Mouse (Mus musculus) embryonic facial prominence, embryonic 13.5 days (tissue): ENCODE measurements around the gene Papss1. TPM values are rescaled to one million over a fixed set of nuclear protein-coding genes. Genes with fewer than 3 reads are reported as not detected.

Source experiments
- ATAC-seq: fragments of 200-750 bp; cut with Nextera tagmentation; 2 replicates; pipeline ENCODE4 v1.8.0; 2017; ENCODE audit warnings: low read depth; ENCODE audit not compliant: insufficient number of reproducible peaks, insufficient read depth, low FRiP score, low TSS enrichment
- H3K27ac ChIP-seq: fragments of 300-500 bp; sonication (generic); 2 replicates; pipeline ENCODE4 v1.5.1; 2015; ENCODE audit warnings: moderate library complexity, mild to moderate bottlenecking, inconsistent platforms
- H3K27me3 ChIP-seq: fragments of 300-500 bp; sonication (generic); 2 replicates; pipeline ENCODE4 v1.6.1; 2015; ENCODE audit warnings: mild to moderate bottlenecking, inconsistent platforms
- H3K36me3 ChIP-seq: fragments of 300-500 bp; sonication (generic); 2 replicates; pipeline ENCODE4 v1.6.1; 2015; ENCODE audit warnings: mild to moderate bottlenecking, inconsistent platforms
- H3K4me1 ChIP-seq: fragments of 300-500 bp; sonication (generic); 2 replicates; pipeline ENCODE4 v1.6.1; 2015; ENCODE audit warnings: inconsistent platforms
- H3K4me2 ChIP-seq: fragments of 300-500 bp; sonication (generic); 2 replicates; pipeline ENCODE4 v1.6.1; 2015; ENCODE audit warnings: moderate library complexity, mild to moderate bottlenecking, inconsistent platforms
- H3K4me3 ChIP-seq: fragments of 300-500 bp; sonication (generic); 2 replicates; pipeline ENCODE4 v1.5.1; 2015; ENCODE audit warnings: mild to moderate bottlenecking, inconsistent platforms
- H3K9ac ChIP-seq: fragments of 300-500 bp; sonication (generic); 2 replicates; pipeline ENCODE4 v1.6.1; 2015; ENCODE audit warnings: mild to moderate bottlenecking, inconsistent platforms
- H3K9me3 ChIP-seq: fragments of 300-500 bp; sonication (generic); 2 replicates; pipeline ENCODE4 v1.6.1; 2016; ENCODE audit warnings: inconsistent platforms
- WGBS: fragments of 180-500 bp; shearing (Covaris S2); methylation state at CpG from one replicate; pipeline ENCODE4 v1.1.7; 2015; ENCODE audit warnings: mixed read lengths; 5-methylcytosine and 5-hydroxymethylcytosine counted together
- polyA plus RNA-seq: library from polyadenylated mRNA; unstranded; fragments of >200 nt; fragmentation: Nextera tagmentation; extraction: Ambion mirVana; gene quantifications from 2 replicates; pipeline ENCODE4 v1.2.1, GENCODE M21; 2015

The Papss1 gene
- polyA plus RNA-seq, 1 experiment from 2014 or later: 134 TPM

DNA sequence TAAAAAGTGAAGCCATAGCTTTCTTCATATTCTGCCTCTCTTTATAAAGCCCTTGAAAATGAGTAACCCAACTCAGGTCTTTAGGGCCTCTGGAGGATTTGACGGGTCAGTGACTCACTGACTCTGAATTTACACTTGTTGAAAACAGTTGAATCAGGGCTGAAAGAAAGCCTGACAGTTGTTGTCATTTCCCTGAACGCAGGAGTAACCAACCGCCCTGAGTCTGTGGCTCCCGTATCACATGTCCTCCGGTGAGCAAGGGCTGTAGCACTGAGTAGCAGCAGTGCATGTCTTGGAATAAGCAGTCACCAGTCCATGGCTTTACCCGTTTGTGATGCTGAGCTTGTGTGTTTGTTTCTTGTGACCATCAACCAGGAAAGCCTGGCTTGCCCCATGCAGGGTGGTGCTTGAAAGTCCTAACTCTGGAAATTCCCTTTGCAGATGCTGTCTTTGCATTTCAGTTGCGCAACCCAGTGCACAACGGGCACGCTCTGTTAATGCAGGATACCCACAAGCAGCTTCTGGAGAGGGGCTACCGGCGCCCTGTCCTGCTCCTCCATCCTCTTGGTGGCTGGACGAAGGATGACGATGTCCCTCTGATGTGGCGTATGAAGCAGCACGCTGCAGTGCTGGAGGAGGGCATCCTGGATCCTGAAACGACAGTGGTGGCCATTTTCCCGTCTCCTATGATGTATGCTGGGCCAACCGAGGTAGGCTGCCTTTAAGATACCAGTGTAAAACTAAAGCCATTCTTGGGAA is 54.2 kb downstream of the Papss1 start:
- 93% methylated on average over 18 of the region's 18 CpGs for WGBS
- Histone ChIP-seq H3K27ac (no peak overlapping the region), H3K27me3 (no peaks in the 10 kb centered on the region), H3K36me3 (peaks cover 52% of the 10 kb centered on the region), H3K9ac (no peak overlapping the region), H3K4me3 (no peak overlapping the region), H3K4me1 (peaks cover 6% of the 10 kb centered on the region; the same call in 1 of the 2 replicates), H3K9me3 (no peaks in the 10 kb centered on the region), H3K4me2 (no peak overlapping the region)
- ATAC-seq: no peak

- no peak overlapping the region for H3K27ac ChIP-seq
- H3K36me3 ChIP-seq: peaks cover 63% of the 10 kb centered on the region
- no peak for ATAC-seq
- WGBS: 81% methylated on average over 1 of the region's 1 CpGs
- H3K9me3 ChIP-seq: no peaks in the 10 kb centered on the region
- no peak overlapping the region for H3K4me2 ChIP-seq
- H3K4me3 ChIP-seq: no peak overlapping the region
- no peaks in the 10 kb centered on the region for H3K27me3 ChIP-seq
- no peak overlapping the region for H3K9ac ChIP-seq
- H3K4me1 ChIP-seq: no peaks in the 10 kb centered on the region
Measured at GRCm38 (mm10) chr3:131623208-131623607, 58.6 kb downstream of the Papss1 start.

- 88% methylated on average over 9 of the region's 9 CpGs for WGBS
- H3K27me3 ChIP-seq: no peaks in the 10 kb centered on the region
- H3K4me3 ChIP-seq: no peak overlapping the region
- no peak overlapping the region for H3K27ac ChIP-seq
- peaks cover 59% of the 10 kb centered on the region for H3K36me3 ChIP-seq
- H3K4me1 ChIP-seq: no peaks in the 10 kb centered on the region
- H3K9ac ChIP-seq: no peak overlapping the region
- no peak overlapping the region for H3K4me2 ChIP-seq
- no peak for ATAC-seq
- no peaks in the 10 kb centered on the region for H3K9me3 ChIP-seq
Measured at GRCm38 (mm10) chr3:131624063-131624462, 59.5 kb downstream of the Papss1 start.

DNA sequence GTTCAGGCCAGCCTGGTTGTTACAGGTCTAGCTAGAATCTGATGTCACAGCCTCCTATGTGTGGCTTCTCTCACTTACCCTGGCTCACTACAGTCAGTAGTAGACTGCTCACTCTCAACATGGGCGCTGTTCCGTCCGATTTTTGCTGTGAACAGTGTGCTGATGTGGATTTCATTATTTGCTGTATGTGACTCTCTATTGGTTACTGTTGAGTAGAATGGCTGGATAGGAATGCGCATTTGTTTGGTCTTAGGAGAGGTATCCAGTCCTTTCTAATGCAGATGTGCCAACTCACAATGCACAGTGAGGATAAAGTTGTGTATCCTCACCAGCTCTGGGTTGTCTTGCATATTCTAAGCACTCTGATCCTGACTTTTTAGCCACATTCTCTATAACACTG is 62.9 kb downstream of the Papss1 start:
- Histone ChIP-seq H3K4me2 (no peak overlapping the region), H3K9me3 (no peaks in the 10 kb centered on the region), H3K4me3 (no peak overlapping the region), H3K27ac (no peak overlapping the region), H3K27me3 (no peaks in the 10 kb centered on the region), H3K9ac (no peak overlapping the region), H3K36me3 (peaks cover 79% of the 10 kb centered on the region), H3K4me1 (no peaks in the 10 kb centered on the region)
- ATAC-seq: no peak
- 92% methylated on average over 4 of the region's 4 CpGs for WGBS

GRCm38 (mm10) chr3:131628265-131628664 is 63.7 kb downstream of the Papss1 start:
- WGBS: 83% methylated on average over 5 of the region's 5 CpGs
- peaks cover 79% of the 10 kb centered on the region for H3K36me3 ChIP-seq

GRCm38 (mm10) chr3:131628931-131629330 is 64.4 kb downstream of the Papss1 start:
- H3K27ac ChIP-seq: no peak overlapping the region
- 76% methylated on average over 3 of the region's 3 CpGs for WGBS
- no peak overlapping the region for H3K4me2 ChIP-seq
- H3K9ac ChIP-seq: no peak overlapping the region
- H3K4me1 ChIP-seq: no peaks in the 10 kb centered on the region
- H3K27me3 ChIP-seq: no peaks in the 10 kb centered on the region
- H3K9me3 ChIP-seq: no peaks in the 10 kb centered on the region
- no peak overlapping the region for H3K4me3 ChIP-seq
- no peak for ATAC-seq
- peaks cover 74% of the 10 kb centered on the region for H3K36me3 ChIP-seq

More at GRCm38 (mm10) chr3:131628265-131628664, 63.7 kb downstream of the Papss1 start:
- Histone ChIP-seq H3K4me1 (no peaks in the 10 kb centered on the region), H3K27ac (no peak overlapping the region), H3K27me3 (no peaks in the 10 kb centered on the region), H3K4me2 (no peak overlapping the region), H3K9ac (no peak overlapping the region), H3K9me3 (no peaks in the 10 kb centered on the region), H3K4me3 (no peak overlapping the region)
- ATAC-seq: no peak

- Histone ChIP-seq H3K9me3 (no peaks in the 10 kb centered on the region), H3K4me2 (no peak overlapping the region), H3K36me3 (peaks cover 62% of the 10 kb centered on the region), H3K27ac (no peak overlapping the region), H3K9ac (no peak overlapping the region), H3K4me3 (no peak overlapping the region), H3K4me1 (no peaks in the 10 kb centered on the region), H3K27me3 (no peaks in the 10 kb centered on the region)
- WGBS: 70% methylated on average over 11 of the region's 11 CpGs
- no peak for ATAC-seq
Measured at GRCm38 (mm10) chr3:131630407-131631317, 66.1 kb downstream of the Papss1 start.

DNA sequence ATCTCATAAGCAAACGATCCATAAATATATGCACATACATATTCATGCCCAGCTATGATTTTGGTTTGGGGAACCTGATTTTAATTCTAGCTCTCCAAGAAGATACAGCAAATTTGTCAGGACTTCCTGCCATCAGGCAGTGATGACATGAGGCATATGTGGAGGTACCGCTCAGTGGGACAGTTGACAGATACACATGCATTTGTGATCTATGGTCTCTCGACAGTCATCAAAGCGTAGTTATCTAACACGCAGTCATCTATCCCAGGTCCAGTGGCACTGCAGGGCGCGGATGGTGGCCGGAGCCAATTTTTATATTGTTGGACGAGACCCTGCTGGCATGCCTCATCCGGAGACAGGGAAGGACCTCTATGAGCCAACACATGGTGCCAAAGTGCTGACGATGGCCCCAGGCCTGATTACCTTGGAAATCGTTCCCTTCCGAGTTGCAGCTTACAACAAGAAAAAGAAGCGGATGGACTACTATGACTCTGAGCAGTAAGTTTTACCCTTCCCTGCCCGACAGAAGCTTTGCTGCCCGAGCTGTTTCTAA is 66.8 kb downstream of the Papss1 start:
- 90% methylated on average over 16 of the region's 16 CpGs for WGBS

GRCm38 (mm10) chr3:131634091-131634490 is 69.5 kb downstream of the Papss1 start:
- H3K36me3 ChIP-seq: peaks cover 49% of the 10 kb centered on the region
- no peak for ATAC-seq
- no peak overlapping the region for H3K4me3 ChIP-seq
- H3K27ac ChIP-seq: no peak overlapping the region
- H3K4me2 ChIP-seq: no peak overlapping the region
- no peaks in the 10 kb centered on the region for H3K9me3 ChIP-seq
- 91% methylated on average over 2 of the region's 2 CpGs for WGBS
- H3K27me3 ChIP-seq: no peaks in the 10 kb centered on the region
- no peak overlapping the region for H3K9ac ChIP-seq
- no peaks in the 10 kb centered on the region for H3K4me1 ChIP-seq

More for the DNA sequence above, 66.8 kb downstream of the Papss1 start:
- ATAC-seq: no peak
- H3K36me3 ChIP-seq: peaks cover 58% of the 10 kb centered on the region
- H3K27me3 ChIP-seq: no peaks in the 10 kb centered on the region
- no peaks in the 10 kb centered on the region for H3K9me3 ChIP-seq
- no peak overlapping the region for H3K4me2 ChIP-seq
- no peak overlapping the region for H3K27ac ChIP-seq
- no peak overlapping the region for H3K4me3 ChIP-seq
- H3K4me1 ChIP-seq: no peaks in the 10 kb centered on the region
- H3K9ac ChIP-seq: no peak overlapping the region

GRCm38 (mm10) chr3:131636126-131636525 is 71.6 kb downstream of the Papss1 start:
- WGBS: 40% methylated on average over 5 of the region's 5 CpGs

DNA sequence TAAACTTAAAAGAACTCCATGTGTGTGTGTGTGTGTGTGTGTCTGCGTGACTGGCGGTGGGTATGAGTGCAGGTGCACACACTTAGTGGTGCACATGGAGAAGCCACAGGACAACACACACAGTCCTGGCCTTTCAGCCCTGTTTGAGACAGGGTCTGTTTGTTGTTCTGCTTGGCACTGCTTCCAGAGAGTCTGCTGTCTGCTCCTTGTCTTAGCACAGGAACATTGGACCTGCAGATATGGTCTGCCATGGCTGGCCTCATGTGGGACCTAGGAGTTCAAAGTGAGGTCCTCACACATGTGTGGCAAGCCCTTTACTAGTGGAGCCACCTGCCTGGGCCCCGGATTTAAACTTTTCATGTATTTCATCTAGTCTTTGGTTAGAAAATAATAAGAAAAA is 72.4 kb downstream of the Papss1 start:
- peaks cover 37% of the 10 kb centered on the region for H3K36me3 ChIP-seq
- H3K4me1 ChIP-seq: no peaks in the 10 kb centered on the region
- H3K27me3 ChIP-seq: no peaks in the 10 kb centered on the region
- no peak overlapping the region for H3K27ac ChIP-seq
- no peak for ATAC-seq
- H3K9ac ChIP-seq: no peak overlapping the region
- no peaks in the 10 kb centered on the region for H3K9me3 ChIP-seq
- no peak overlapping the region for H3K4me2 ChIP-seq
- H3K4me3 ChIP-seq: no peak overlapping the region
- WGBS: 90% methylated on average over 3 of the region's 3 CpGs

More at GRCm38 (mm10) chr3:131636126-131636525, 71.6 kb downstream of the Papss1 start:
- H3K4me2 ChIP-seq: no peak overlapping the region
- no peak overlapping the region for H3K27ac ChIP-seq
- peaks cover 45% of the 10 kb centered on the region for H3K36me3 ChIP-seq
- ATAC-seq: no peak
- H3K4me3 ChIP-seq: no peak overlapping the region
- no peaks in the 10 kb centered on the region for H3K9me3 ChIP-seq
- no peaks in the 10 kb centered on the region for H3K4me1 ChIP-seq
- H3K9ac ChIP-seq: no peak overlapping the region
- no peaks in the 10 kb centered on the region for H3K27me3 ChIP-seq
